Mouse (Mus musculus): ENCODE measurements around the gene Plin3. TPM values are rescaled to one million over a fixed set of nuclear protein-coding genes. Genes with fewer than 3 reads are reported as not detected.

The Plin3 gene
- polyA plus RNA-seq, 1 experiment from 2014 or later = 93.2 TPM

- DNase-seq (ENCODE audit: low spot score) = no peak
- Histone ChIP-seq H3K4me1 (peaks cover 2% of the 10 kb centered on the region; the same call in 1 of the 2 replicates), H3K27me3 (ENCODE audit: insufficient read depth, poor library complexity, severe bottlenecking) (peaks cover 14% of the 10 kb centered on the region), H3K36me3 (no peaks in the 10 kb centered on the region), H3K9me3 (no peaks in the 10 kb centered on the region), H3K4me3 (no peak overlapping the region), H3K27ac (no peak overlapping the region)
- WGBS = 67% methylated on average over 7 of the region's 7 CpGs
These were observed 47.1 kb downstream of the Plin3 start for GRCm38 (mm10) chr17:56245608-56246007.

GRCm38 (mm10) chr17:56241541-56242401 lies 50.9 kb downstream of the Plin3 start:
- Histone ChIP-seq H3K4me3 (no peak overlapping the region), H3K9me3 (no peaks in the 10 kb centered on the region), H3K4me1 (no peaks in the 10 kb centered on the region), H3K27me3 (ENCODE audit: insufficient read depth, poor library complexity, severe bottlenecking) (peaks cover 14% of the 10 kb centered on the region), H3K27ac (no peak overlapping the region), H3K36me3 (no peaks in the 10 kb centered on the region)
- peak; percentile 94 for DNase-seq (ENCODE audit: low spot score)
- WGBS = 1% methylated on average over 33 of the region's 33 CpGs

- H3K27ac ChIP-seq = no peak overlapping the region
- 4% methylated on average over 14 of the region's 14 CpGs for WGBS
- H3K4me3 ChIP-seq = 0 out of 2 replicates have a peak overlapping the region, but pooled peaks have one; percentile 24
- no peaks in the 10 kb centered on the region for H3K36me3 ChIP-seq
- peaks cover 4% of the 10 kb centered on the region; the same call in 1 of the 2 replicates for H3K27me3 ChIP-seq (ENCODE audit: insufficient read depth, poor library complexity, severe bottlenecking)
- H3K9me3 ChIP-seq = no peaks in the 10 kb centered on the region
- H3K4me1 ChIP-seq = peaks cover 9% of the 10 kb centered on the region
- peak; percentile 83 for DNase-seq (ENCODE audit: low spot score)
These were observed 58.7 kb downstream of the Plin3 start for GRCm38 (mm10) chr17:56233818-56234469.

DNA sequence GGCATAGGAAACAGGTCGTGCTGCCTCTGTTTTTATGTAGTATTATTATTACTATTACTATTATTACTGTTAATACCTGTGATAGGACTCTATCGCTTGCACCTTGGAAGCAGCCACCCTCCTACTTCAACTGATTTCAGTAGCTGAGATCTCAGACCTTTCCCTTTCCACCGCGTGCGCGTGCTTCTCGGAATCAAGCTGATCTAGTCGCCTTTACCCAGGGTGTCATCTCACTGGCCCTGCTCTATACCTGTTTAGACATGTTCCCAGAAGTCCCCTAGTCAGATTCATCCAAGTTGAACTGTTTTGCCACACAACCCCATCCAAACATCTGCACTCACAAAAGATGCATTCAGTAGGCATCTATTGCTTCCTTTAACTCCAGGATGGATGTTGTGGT lies 59.3 kb downstream of the Plin3 start:
- Histone ChIP-seq H3K4me3 (0 out of 2 replicates have a peak overlapping the region, but pooled peaks have one; percentile 24), H3K36me3 (no peaks in the 10 kb centered on the region), H3K27ac (no peak overlapping the region), H3K9me3 (no peaks in the 10 kb centered on the region), H3K27me3 (ENCODE audit: insufficient read depth, poor library complexity, severe bottlenecking) (peaks cover 4% of the 10 kb centered on the region; the same call in 1 of the 2 replicates), H3K4me1 (peaks cover 9% of the 10 kb centered on the region)
- DNase-seq (ENCODE audit: low spot score) = no peak
- 49% methylated on average over 8 of the region's 8 CpGs for WGBS

DNA sequence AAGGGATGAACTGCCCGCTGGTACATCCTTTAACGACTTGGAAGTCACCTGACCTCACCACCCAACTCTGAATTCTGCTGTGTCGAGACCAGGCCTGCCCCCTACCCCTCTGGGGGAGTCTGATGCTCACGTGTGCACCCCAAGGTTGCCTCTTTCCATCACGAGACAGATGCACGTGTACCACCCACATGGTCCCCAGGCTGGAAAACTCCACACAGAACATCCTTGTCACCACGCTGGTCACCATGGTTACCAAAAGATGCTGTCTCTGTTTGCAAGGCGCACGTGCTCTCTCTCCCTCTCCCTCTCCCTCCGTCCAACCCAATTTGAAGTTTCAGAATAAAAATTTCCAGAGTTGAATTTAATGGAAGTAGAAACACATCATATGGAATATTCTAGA lies 62.7 kb downstream of the Plin3 start:
- Histone ChIP-seq H3K27me3 (ENCODE audit: insufficient read depth, poor library complexity, severe bottlenecking) (peaks cover 4% of the 10 kb centered on the region; the same call in 1 of the 2 replicates), H3K4me1 (peaks cover 9% of the 10 kb centered on the region), H3K9me3 (no peaks in the 10 kb centered on the region), H3K36me3 (no peaks in the 10 kb centered on the region), H3K4me3 (no peak overlapping the region), H3K27ac (no peak overlapping the region)
- DNase-seq (ENCODE audit: low spot score) = no peak
- 59% methylated on average over 10 of the region's 10 CpGs for WGBS

MicroRNAs encoded within 50 kb of the gene (microRNA counts, 519-probe panel; counts per million panel counts)
- microRNA mmu-miR-7b = not detected

Small RNA genes within 50 kb of the gene (microRNA-seq; reads per million reads assigned to microRNA genes)
- 1.5 reads per million for gene Mir7b

Other genes with a start within 250 kb of the Plin3 start
- gene Ubxn6, start 217.8 kb downstream of the Plin3 start, polyA plus RNA-seq (2016; fragmentation: Nextera tagmentation; extraction: Ambion mirVana) = 33.1 and 34.3 TPM in 2 replicates
- 121 and 139 TPM in 2 replicates for gene Hdgfl2, start 213.2 kb downstream of the Plin3 start, polyA plus RNA-seq (2016; fragmentation: Nextera tagmentation; extraction: Ambion mirVana)
- gene Plin4, start 183.1 kb downstream of the Plin3 start, polyA plus RNA-seq (2016; fragmentation: Nextera tagmentation; extraction: Ambion mirVana) = 0.05 and 0.08 TPM in 2 replicates
- gene Plin5, start 175.3 kb downstream of the Plin3 start, polyA plus RNA-seq (2016; fragmentation: Nextera tagmentation; extraction: Ambion mirVana) = 0.18 and 0.46 TPM in 2 replicates
- not detected in 2 replicates for gene Lrg1, start 170.9 kb downstream of the Plin3 start, polyA plus RNA-seq (2016; fragmentation: Nextera tagmentation; extraction: Ambion mirVana)
- gene Sema6b, start 152.5 kb downstream of the Plin3 start, polyA plus RNA-seq (2016; fragmentation: Nextera tagmentation; extraction: Ambion mirVana) = 0.36 and 1.0 TPM in 2 replicates
- gene Tnfaip8l1, start 130.4 kb downstream of the Plin3 start, polyA plus RNA-seq (2016; fragmentation: Nextera tagmentation; extraction: Ambion mirVana) = 5.5 and 6.0 TPM in 2 replicates
- 94.2 and 106 TPM in 2 replicates for gene Mydgf, start 109.0 kb downstream of the Plin3 start, polyA plus RNA-seq (2016; fragmentation: Nextera tagmentation; extraction: Ambion mirVana)
- 31.0 and 34.3 TPM in 2 replicates for gene Dpp9, start 74.0 kb downstream of the Plin3 start, polyA plus RNA-seq (2016; fragmentation: Nextera tagmentation; extraction: Ambion mirVana)
- 15.0 and 20.3 TPM in 2 replicates for gene Fem1a, start 36.1 kb downstream of the Plin3 start, polyA plus RNA-seq (2016; fragmentation: Nextera tagmentation; extraction: Ambion mirVana)
- gene Ticam1, start 16.1 kb downstream of the Plin3 start, polyA plus RNA-seq (2016; fragmentation: Nextera tagmentation; extraction: Ambion mirVana) = 6.8 and 9.5 TPM in 2 replicates
- gene Arrdc5, start 7.4 kb upstream of the Plin3 start, polyA plus RNA-seq (2016; fragmentation: Nextera tagmentation; extraction: Ambion mirVana) = not detected in 2 replicates
- 136 and 163 TPM in 2 replicates for gene Uhrf1, start 10.4 kb upstream of the Plin3 start, polyA plus RNA-seq (2016; fragmentation: Nextera tagmentation; extraction: Ambion mirVana)
- gene Kdm4b, start 33.2 kb upstream of the Plin3 start, polyA plus RNA-seq (2016; fragmentation: Nextera tagmentation; extraction: Ambion mirVana) = 34.6 and 35.6 TPM in 2 replicates
- gene Ptprs, start 183.6 kb upstream of the Plin3 start, polyA plus RNA-seq (2016; fragmentation: Nextera tagmentation; extraction: Ambion mirVana) = 50.4 and 73.5 TPM in 2 replicates
- gene Znrf4, start 219.6 kb upstream of the Plin3 start, polyA plus RNA-seq (2016; fragmentation: Nextera tagmentation; extraction: Ambion mirVana) = not detected in 2 replicates